Mouse (Mus musculus) thymus, adult 2 months (tissue): ENCODE results near the gene Stk16.

Experiments
- CTCF ChIP-seq: fragments of 200-500 bp; IDR thresholded peaks from 2 replicates; pipeline ENCODE4 v1.5.1; 2012; ENCODE audit warnings: mild to moderate bottlenecking, control low read depth, low read length, moderate library complexity, borderline replicate concordance; ENCODE audit not compliant: control insufficient read depth, poor library complexity, insufficient read depth; ENCODE audit errors: extremely low read depth
- POLR2A ChIP-seq: fragments of 200-500 bp; IDR thresholded peaks from 2 replicates; pipeline ENCODE4 v1.6.1; 2012; ENCODE audit warnings: mild to moderate bottlenecking, low read length, control low read depth, moderate library complexity; ENCODE audit not compliant: control insufficient read depth, poor library complexity, insufficient read depth; ENCODE audit errors: extremely low read depth

DNA sequence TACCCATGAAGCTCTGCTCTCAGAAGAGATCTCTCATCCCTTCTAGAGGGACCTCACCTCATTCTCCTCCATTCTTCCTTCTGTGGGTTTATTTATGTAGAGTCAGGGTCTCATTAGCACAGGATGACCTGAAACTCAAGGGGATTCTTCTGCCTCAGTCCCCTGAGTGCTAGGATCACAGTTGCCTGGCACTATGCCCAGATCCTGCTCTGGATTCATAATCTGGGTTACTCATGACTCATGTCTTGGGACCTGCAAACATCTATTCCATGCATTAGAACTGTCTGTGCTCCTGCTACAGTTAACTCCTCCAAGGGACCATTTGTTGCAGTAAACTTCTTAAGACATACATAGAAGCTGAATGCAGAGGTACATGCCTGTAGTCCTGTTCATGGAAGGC is 50.6 kb downstream of the Stk16 start:
- TF ChIP-seq CTCF (no peak), POLR2A (no peak)
